Mouse (Mus musculus) limb, embryonic 12.5 days (tissue): Measurements from ENCODE around the gene Kcnb1. TPM values are rescaled to one million over a fixed set of nuclear protein-coding genes. Genes with fewer than 3 reads are reported as not detected.

ENCODE experiments used
- ATAC-seq: fragments of 200-750 bp; cut with Nextera tagmentation; 2 replicates; pipeline ENCODE4 v1.8.0; 2017; ENCODE audit warnings: low read depth, moderate TSS enrichment; ENCODE audit not compliant: insufficient number of reproducible peaks, insufficient read depth, low FRiP score, low TSS enrichment
- H3K27ac ChIP-seq: fragments of 300-500 bp; sonication (generic); 2 replicates; pipeline ENCODE4 v1.5.1; 2016; ENCODE audit warnings: mild to moderate bottlenecking, moderate library complexity
- H3K27me3 ChIP-seq: fragments of 300-500 bp; sonication (generic); 2 replicates; pipeline ENCODE4 v1.6.1; 2016; ENCODE audit warnings: mild to moderate bottlenecking, moderate library complexity
- H3K36me3 ChIP-seq: fragments of 300-500 bp; sonication (generic); 2 replicates; pipeline ENCODE4 v1.6.1; 2016; ENCODE audit warnings: mild to moderate bottlenecking, moderate library complexity
- H3K4me1 ChIP-seq: fragments of 300-500 bp; sonication (generic); replicated peaks from 2 replicates; pipeline ENCODE4 v1.6.1; 2016
- H3K4me2 ChIP-seq: fragments of 300-500 bp; sonication (generic); 2 replicates; pipeline ENCODE4 v1.6.1; 2016; ENCODE audit warnings: mild to moderate bottlenecking, moderate library complexity
- H3K4me3 ChIP-seq: fragments of 300-500 bp; sonication (generic); replicated peaks from 2 replicates; pipeline ENCODE4 v1.5.1; 2016; ENCODE audit warnings: mild to moderate bottlenecking
- H3K9ac ChIP-seq: fragments of 300-500 bp; sonication (generic); replicated peaks from 2 replicates; pipeline ENCODE4 v1.6.1; 2016; ENCODE audit warnings: mild to moderate bottlenecking, moderate library complexity
- H3K9me3 ChIP-seq: fragments of 300-500 bp; sonication (generic); 2 replicates; pipeline ENCODE4 v1.6.1; 2016; ENCODE audit warnings: mild to moderate bottlenecking, moderate library complexity
- WGBS: fragments of 180-500 bp; shearing (Covaris S2); methylation state at CpG from one replicate; pipeline ENCODE4 v1.1.7; 2016; 5-methylcytosine and 5-hydroxymethylcytosine counted together
- polyA plus RNA-seq: library from polyadenylated mRNA; unstranded; fragments of >200 nt; fragmentation: Nextera tagmentation; extraction: Ambion mirVana; gene quantifications from 2 replicates; pipeline ENCODE4 v1.2.1, GENCODE M21; 2016

The Kcnb1 gene
- polyA plus RNA-seq, 1 experiment from 2014 or later: 0.44 TPM

DNA sequence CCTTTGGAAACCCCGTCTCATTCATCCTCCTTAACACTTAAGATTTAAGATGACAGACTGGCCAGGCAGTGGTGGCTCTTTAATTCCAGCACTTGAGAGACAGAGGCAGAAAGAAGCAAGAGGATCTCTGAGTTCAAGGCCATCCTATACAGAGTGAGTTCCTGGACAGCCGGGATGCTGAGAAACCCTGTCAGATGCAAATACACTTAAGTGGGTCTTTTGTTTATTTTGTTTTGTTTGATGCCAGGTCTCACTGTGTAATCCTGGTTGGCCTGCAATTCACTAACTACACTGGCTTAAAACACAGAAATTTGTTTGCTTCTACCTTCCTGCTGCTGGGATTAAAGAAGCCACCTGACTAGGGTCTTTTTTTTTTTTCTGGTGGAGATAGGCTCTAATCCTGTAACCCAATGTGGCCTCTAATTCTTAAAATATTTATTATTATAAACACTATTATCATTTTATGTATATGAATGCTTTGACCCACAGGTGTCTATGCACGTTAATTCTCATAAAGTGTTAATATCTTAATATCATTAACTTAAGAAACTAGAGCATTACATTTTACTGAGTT is 131.1 kb downstream of the Kcnb1 start:
- H3K36me3 ChIP-seq: peaks cover 45% of the 10 kb centered on the region
- ATAC-seq: no peak
- WGBS: 51% methylated on average over 3 of the region's 3 CpGs
- no peak overlapping the region for H3K27ac ChIP-seq
- no peaks in the 10 kb centered on the region for H3K27me3 ChIP-seq
- H3K9ac ChIP-seq: no peak overlapping the region
- H3K4me3 ChIP-seq: no peak overlapping the region
- no peaks in the 10 kb centered on the region for H3K9me3 ChIP-seq
- no peak overlapping the region for H3K4me2 ChIP-seq
- H3K4me1 ChIP-seq: peaks cover 16% of the 10 kb centered on the region

DNA sequence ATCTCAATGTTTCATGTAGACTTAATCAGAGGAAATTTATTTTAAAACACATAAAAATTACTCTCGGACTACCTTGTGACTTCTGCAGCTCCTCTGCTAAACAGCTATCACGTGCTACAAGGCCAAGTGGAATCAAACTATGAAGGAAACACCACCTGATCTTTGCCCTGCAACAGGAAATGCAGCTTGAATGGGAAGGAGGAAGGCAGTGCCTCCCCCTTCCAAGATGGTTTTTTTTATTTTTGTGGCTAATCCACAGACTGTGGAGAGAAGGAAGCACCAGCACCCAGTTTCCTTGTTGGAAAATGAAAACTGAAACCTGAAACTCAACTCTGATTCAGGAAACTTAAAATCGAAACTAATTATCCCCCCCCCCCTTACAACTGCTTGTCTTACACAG is 131.8 kb downstream of the Kcnb1 start:
- no peak overlapping the region for H3K4me2 ChIP-seq
- H3K9me3 ChIP-seq: no peaks in the 10 kb centered on the region
- no peaks in the 10 kb centered on the region for H3K27me3 ChIP-seq
- no peak overlapping the region for H3K4me3 ChIP-seq
- peaks cover 16% of the 10 kb centered on the region for H3K4me1 ChIP-seq
- no peak overlapping the region for H3K9ac ChIP-seq
- WGBS: 60% methylated on average over 3 of the region's 3 CpGs
- no peak for ATAC-seq
- no peak overlapping the region for H3K27ac ChIP-seq
- H3K36me3 ChIP-seq: peaks cover 50% of the 10 kb centered on the region

DNA sequence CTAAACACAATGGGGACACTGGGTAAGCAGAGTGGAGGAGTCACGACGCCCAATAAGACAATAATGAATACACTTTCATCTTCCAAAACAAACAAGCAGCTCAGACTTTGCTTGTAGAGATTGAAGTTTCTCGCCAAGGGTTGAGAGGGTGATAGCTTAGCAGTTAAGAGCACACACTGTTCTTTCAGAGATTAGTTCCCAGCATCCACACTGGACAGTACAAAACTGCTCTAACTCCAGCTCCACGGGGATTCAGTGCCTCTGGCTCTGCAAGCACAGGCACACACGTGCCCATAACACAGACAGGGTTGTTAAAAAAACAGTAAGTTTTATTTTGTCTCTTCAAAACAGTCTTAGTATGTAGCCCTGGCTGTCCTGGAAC is 133.0 kb downstream of the Kcnb1 start:
- Histone ChIP-seq H3K27me3 (no peaks in the 10 kb centered on the region), H3K9ac (no peak overlapping the region), H3K4me3 (no peak overlapping the region), H3K27ac (no peak overlapping the region), H3K4me2 (no peak overlapping the region), H3K9me3 (no peaks in the 10 kb centered on the region), H3K4me1 (peaks cover 15% of the 10 kb centered on the region), H3K36me3 (peaks cover 58% of the 10 kb centered on the region)
- 87% methylated on average over 5 of the region's 5 CpGs for WGBS
- no peak for ATAC-seq

DNA sequence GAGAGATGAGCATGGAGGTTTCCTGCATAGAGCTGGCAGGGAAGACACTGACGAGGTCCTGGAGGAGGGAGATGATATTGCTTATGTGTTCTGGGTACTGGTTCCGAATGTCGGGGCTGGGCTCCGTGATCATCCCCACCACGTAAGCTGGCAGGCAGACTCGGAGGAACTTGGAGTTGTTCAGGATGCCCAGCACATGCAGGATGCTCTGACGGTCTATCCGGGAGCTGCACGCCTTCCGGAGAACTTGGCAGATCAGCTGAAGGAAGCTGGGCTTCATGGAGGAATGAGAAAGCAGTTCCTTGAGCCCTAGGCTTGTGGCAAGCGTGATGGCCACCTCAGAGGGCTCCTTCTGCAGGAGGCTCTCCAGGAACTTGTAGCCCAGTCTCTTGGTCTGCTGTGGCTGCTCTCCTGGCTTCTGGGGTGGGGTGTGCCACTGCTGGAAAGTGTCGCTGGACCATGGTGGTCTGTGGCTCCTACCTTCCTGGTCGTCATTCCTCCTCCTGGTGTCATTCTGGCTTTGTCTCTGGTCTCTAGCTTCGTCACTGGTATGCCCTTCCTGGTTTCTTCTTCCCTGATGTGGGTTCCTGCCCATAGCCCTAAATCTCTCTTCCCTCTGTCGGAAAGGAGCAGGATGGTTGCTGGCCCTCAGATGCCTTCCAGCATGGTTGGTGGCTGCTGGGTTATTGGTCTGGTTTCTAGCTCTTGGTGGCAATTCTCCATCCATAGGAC is 133.6 kb downstream of the Kcnb1 start:
- Histone ChIP-seq H3K9me3 (no peaks in the 10 kb centered on the region), H3K4me2 (no peak overlapping the region), H3K27me3 (no peaks in the 10 kb centered on the region), H3K36me3 (peaks cover 64% of the 10 kb centered on the region), H3K9ac (no peak overlapping the region), H3K27ac (no peak overlapping the region), H3K4me3 (no peak overlapping the region), H3K4me1 (peaks cover 9% of the 10 kb centered on the region)
- 93% methylated on average over 15 of the region's 15 CpGs for WGBS
- ATAC-seq: no peak

DNA sequence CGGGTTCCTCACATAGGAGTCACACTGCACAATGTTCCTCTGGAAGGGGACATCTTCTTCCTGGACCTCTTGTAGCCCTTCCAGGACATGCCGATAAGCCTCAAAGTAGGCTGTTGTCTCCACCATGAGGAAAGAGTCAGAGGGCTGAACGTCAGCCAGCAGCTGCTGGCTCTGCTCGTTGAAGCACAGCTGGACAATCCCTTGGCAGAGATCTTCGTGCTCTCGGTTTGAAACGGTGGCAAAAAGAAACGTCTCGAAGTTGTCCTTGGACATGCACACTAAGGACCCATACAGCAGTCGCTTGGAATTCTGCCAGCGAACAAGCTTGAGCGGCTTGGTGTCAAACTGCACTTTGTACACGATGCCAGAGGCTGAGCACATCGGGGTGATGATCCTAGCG is 134.6 kb downstream of the Kcnb1 start:
- no peak for ATAC-seq
- H3K9me3 ChIP-seq: no peaks in the 10 kb centered on the region
- no peak overlapping the region for H3K27ac ChIP-seq
- 0 out of 2 replicates have a peak, but pooled peaks cover 1% of the 10 kb centered on the region for H3K4me1 ChIP-seq
- no peak overlapping the region for H3K4me2 ChIP-seq
- H3K4me3 ChIP-seq: no peak overlapping the region
- H3K27me3 ChIP-seq: no peaks in the 10 kb centered on the region
- no peak overlapping the region for H3K9ac ChIP-seq
- H3K36me3 ChIP-seq: peaks cover 70% of the 10 kb centered on the region
- 93% methylated on average over 15 of the region's 15 CpGs for WGBS

DNA sequence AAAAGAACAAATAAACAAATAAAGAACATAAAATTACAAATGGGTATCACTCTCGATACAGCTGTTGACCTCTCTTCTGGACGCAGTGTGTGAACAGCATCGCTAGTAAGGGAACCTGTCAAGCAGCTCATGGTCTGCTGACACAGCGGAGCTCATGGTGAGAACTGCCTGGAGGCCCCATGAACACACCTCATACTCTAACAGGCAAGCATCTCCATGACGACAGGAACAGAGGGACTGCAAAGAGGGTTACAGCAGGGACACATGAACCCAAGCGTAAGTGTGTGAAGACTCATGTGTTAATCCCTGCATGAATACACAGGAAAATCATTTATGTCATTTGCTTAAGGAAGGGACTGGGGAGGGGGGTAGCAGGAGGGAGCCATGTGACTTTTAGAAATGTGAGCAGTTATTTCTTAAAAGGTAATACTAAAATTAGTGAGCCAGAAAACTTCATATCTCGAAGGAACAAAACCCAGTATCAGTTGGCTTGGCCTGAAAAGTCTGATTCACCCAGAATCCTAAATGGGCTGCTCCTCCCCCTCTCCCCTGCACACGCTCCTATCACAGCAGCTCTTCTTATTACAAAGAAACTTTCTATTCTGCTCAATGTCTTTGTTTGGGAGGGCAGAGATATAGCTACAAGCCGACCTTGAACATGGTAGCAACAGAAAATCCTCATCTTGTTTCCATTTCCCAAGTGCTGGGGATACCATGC is 136.7 kb downstream of the Kcnb1 start:
- no peak for ATAC-seq

DNA sequence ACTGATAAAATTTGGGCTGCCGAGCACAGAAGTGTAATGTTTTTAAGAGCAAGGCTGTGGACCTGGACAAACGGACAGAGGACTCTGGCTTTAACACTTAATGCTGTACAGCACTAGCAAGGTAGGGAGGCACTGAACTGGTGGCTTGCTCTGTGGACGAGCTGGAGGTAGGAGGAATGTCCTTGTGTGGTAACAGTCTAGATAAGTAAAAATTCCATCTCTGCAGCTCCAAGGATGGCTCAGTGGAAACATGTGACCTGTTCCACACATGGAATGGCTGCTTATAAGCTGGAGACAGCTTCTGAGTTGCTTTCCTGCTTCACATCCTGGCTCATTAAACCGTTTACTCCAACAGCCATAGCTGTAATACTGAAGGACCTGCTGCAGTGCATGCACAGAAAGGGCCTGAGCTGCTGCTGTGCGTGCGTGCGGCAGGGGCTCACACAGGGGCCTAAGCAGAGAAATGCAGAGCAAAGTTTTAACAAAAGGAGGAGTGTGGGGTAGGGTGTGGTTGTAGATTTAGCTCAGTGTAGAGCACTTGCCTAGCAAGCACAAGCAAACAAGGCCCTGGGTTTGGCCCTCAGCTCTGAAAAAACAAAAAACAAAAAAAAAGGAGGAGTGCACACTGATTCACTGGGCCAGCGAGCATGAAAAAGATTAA is 141.1 kb downstream of the Kcnb1 start:
- Histone ChIP-seq H3K4me2 (no peak overlapping the region), H3K27ac (no peak overlapping the region), H3K4me1 (no peaks in the 10 kb centered on the region), H3K27me3 (no peaks in the 10 kb centered on the region), H3K9me3 (no peaks in the 10 kb centered on the region), H3K4me3 (no peak overlapping the region), H3K9ac (no peak overlapping the region), H3K36me3 (peaks cover 87% of the 10 kb centered on the region)
- 90% methylated on average over 8 of the region's 8 CpGs for WGBS
- no peak for ATAC-seq

More for the DNA sequence above, 136.7 kb downstream of the Kcnb1 start:
- H3K9ac ChIP-seq: no peak overlapping the region
- no peak overlapping the region for H3K4me3 ChIP-seq
- no peaks in the 10 kb centered on the region for H3K9me3 ChIP-seq
- no peak overlapping the region for H3K4me2 ChIP-seq
- no peak overlapping the region for H3K27ac ChIP-seq
- 84% methylated on average over 9 of the region's 9 CpGs for WGBS
- H3K4me1 ChIP-seq: no peaks in the 10 kb centered on the region
- H3K27me3 ChIP-seq: no peaks in the 10 kb centered on the region
- peaks cover 84% of the 10 kb centered on the region for H3K36me3 ChIP-seq

DNA sequence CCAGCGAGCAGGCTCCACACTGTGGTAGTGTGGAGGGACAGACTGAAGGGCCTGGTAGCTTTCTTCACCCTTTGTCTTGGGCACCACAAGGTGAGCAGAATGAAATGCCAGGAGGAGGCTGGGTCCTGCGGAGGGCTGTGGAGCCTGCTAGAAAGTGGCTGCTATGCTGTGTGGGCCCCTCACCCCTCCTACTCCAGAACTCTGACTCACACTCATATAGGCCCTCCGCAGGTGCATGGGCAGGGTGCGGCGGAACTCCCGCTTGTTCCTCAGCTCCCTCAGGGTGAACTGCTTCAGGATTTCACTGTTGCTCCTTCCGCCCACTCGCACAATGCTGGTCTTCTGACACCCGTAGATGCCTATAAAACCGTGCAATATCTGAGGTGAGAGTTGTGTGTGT is 141.7 kb downstream of the Kcnb1 start:
- H3K9ac ChIP-seq: no peak overlapping the region
- no peaks in the 10 kb centered on the region for H3K9me3 ChIP-seq
- no peak overlapping the region for H3K4me3 ChIP-seq
- 96% methylated on average over 10 of the region's 10 CpGs for WGBS
- H3K27ac ChIP-seq: no peak overlapping the region
- no peaks in the 10 kb centered on the region for H3K4me1 ChIP-seq
- no peak for ATAC-seq
- H3K27me3 ChIP-seq: no peaks in the 10 kb centered on the region
- no peak overlapping the region for H3K4me2 ChIP-seq
- peaks cover 86% of the 10 kb centered on the region for H3K36me3 ChIP-seq

Other genes with a start within 250 kb of the Kcnb1 start
- 113 and 120 TPM in 2 replicates for gene Stau1, start 193.9 kb downstream of the Kcnb1 start, polyA plus RNA-seq
- gene Ddx27, start 175.0 kb downstream of the Kcnb1 start, polyA plus RNA-seq: 62.8 and 65.1 TPM in 2 replicates
- gene Znfx1, start 127.1 kb downstream of the Kcnb1 start, polyA plus RNA-seq: 6.7 and 8.4 TPM in 2 replicates
- 23.9 and 27.0 TPM in 2 replicates for gene Ptgis, start 50.4 kb upstream of the Kcnb1 start, polyA plus RNA-seq
- 11.4 and 14.1 TPM in 2 replicates for gene B4galt5, start 159.0 kb upstream of the Kcnb1 start, polyA plus RNA-seq
- 24.9 and 27.0 TPM in 2 replicates for gene Slc9a8, start 231.6 kb upstream of the Kcnb1 start, polyA plus RNA-seq